Mouse (Mus musculus): ENCODE results near the gene Tshz2. TPM values are rescaled to one million over a fixed set of nuclear protein-coding genes. Genes with fewer than 3 reads are reported as not detected.

The Tshz2 gene
- polyA plus RNA-seq, 1 experiment from 2014 or later = 3.6 TPM

DNA sequence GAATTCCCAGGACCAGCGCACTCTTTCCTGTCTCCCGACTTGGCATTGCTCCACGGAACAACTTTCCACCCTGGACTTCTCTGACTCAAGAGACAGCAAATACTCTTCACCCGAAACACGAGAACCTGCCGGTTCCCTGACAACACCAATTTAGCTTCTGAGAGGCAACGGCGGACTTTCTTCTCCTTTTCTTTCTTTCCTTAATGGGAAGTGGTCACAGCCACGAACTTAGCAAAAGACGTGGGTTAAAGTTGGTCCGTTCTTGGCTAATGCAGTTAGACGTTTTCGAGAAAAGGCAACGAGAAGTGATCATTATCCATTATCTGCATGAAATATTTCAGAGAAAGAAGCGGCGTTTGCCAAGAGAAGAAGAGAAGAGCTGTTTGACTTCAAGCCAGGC, 240.6 kb downstream of the Tshz2 start:
- Histone ChIP-seq H3K27me3 (no peaks in the 10 kb centered on the region), H3K9me3 (replicated peaks) (no peaks in the 10 kb centered on the region), H3K4me3 (no peak overlapping the region), H3K9ac (no peak overlapping the region), H3K4me1 (replicated peaks) (peaks cover 3% of the 10 kb centered on the region; the same call in 1 of the 2 replicates), H3K27ac (no peak overlapping the region), H3K36me3 (no peaks in the 10 kb centered on the region), H3K4me2 (no peak overlapping the region)
- ATAC-seq (replicated peaks; ENCODE audit: insufficient number of reproducible peaks, insufficient read depth, low FRiP score, low read depth) = no peak
- 58% methylated on average over 16 of the region's 16 CpGs for WGBS

GRCm38 (mm10) chr2:169887921-169888320, 255.1 kb downstream of the Tshz2 start:
- ATAC-seq (replicated peaks; ENCODE audit: insufficient number of reproducible peaks, insufficient read depth, low FRiP score, low read depth) = no peak
- H3K4me3 ChIP-seq = no peak overlapping the region

GRCm38 (mm10) chr2:169892441-169893038, 259.7 kb downstream of the Tshz2 start:
- 70% methylated on average over 14 of the region's 14 CpGs for WGBS
- no peak overlapping the region for H3K27ac ChIP-seq
- H3K27me3 ChIP-seq = no peaks in the 10 kb centered on the region
- no peaks in the 10 kb centered on the region for H3K9me3 ChIP-seq (replicated peaks)
- H3K4me2 ChIP-seq = no peak overlapping the region
- no peak overlapping the region for H3K9ac ChIP-seq
- ATAC-seq (replicated peaks; ENCODE audit: insufficient number of reproducible peaks, insufficient read depth, low FRiP score, low read depth) = no peak
- H3K4me1 ChIP-seq (replicated peaks) = no peaks in the 10 kb centered on the region
- H3K4me3 ChIP-seq = no peak overlapping the region
- no peaks in the 10 kb centered on the region for H3K36me3 ChIP-seq

More at GRCm38 (mm10) chr2:169887921-169888320, 255.1 kb downstream of the Tshz2 start:
- Histone ChIP-seq H3K4me1 (replicated peaks) (no peaks in the 10 kb centered on the region), H3K36me3 (no peaks in the 10 kb centered on the region), H3K4me2 (no peak overlapping the region), H3K27me3 (no peaks in the 10 kb centered on the region), H3K27ac (no peak overlapping the region), H3K9ac (no peak overlapping the region), H3K9me3 (replicated peaks) (no peaks in the 10 kb centered on the region)
- WGBS = 73% methylated on average over 9 of the region's 9 CpGs

- ATAC-seq (replicated peaks; ENCODE audit: insufficient number of reproducible peaks, insufficient read depth, low FRiP score, low read depth) = no peak
- no peaks in the 10 kb centered on the region for H3K9me3 ChIP-seq (replicated peaks)
- H3K4me3 ChIP-seq = no peak overlapping the region
- H3K36me3 ChIP-seq = no peaks in the 10 kb centered on the region
- 75% methylated on average over 7 of the region's 7 CpGs for WGBS
- H3K4me1 ChIP-seq (replicated peaks) = no peaks in the 10 kb centered on the region
- H3K4me2 ChIP-seq = no peak overlapping the region
- H3K27ac ChIP-seq = no peak overlapping the region
- no peak overlapping the region for H3K9ac ChIP-seq
- no peaks in the 10 kb centered on the region for H3K27me3 ChIP-seq
Observed at GRCm38 (mm10) chr2:169902896-169903295, 270.1 kb downstream of the Tshz2 start.

DNA sequence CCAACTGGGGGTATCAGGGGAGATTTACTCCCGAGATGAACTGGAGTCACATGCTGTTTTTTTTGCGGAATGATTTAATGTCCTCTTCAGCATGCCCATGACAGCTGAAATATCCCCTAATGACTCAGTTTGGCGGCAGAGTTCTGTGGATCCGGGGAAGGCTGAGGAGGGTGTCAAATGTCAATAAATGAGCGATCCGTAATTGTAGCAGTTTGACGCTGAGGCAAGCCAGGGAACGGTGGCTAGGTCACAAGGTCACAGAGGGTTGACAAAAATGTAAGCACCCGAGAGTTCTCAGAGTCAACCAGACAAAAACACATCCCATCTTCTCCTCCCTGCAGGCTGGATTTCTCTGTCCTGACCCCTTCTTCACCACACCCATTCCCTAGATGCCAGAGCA, 273.6 kb downstream of the Tshz2 start:
- no peak overlapping the region for H3K4me3 ChIP-seq
- no peaks in the 10 kb centered on the region for H3K4me1 ChIP-seq (replicated peaks)
- 22% methylated on average over 9 of the region's 9 CpGs for WGBS
- H3K9ac ChIP-seq = no peak overlapping the region
- H3K36me3 ChIP-seq = no peaks in the 10 kb centered on the region
- H3K27ac ChIP-seq = no peak overlapping the region
- no peak for ATAC-seq (replicated peaks; ENCODE audit: insufficient number of reproducible peaks, insufficient read depth, low FRiP score, low read depth)
- no peak overlapping the region for H3K4me2 ChIP-seq
- no peaks in the 10 kb centered on the region for H3K27me3 ChIP-seq
- H3K9me3 ChIP-seq (replicated peaks) = no peaks in the 10 kb centered on the region

DNA sequence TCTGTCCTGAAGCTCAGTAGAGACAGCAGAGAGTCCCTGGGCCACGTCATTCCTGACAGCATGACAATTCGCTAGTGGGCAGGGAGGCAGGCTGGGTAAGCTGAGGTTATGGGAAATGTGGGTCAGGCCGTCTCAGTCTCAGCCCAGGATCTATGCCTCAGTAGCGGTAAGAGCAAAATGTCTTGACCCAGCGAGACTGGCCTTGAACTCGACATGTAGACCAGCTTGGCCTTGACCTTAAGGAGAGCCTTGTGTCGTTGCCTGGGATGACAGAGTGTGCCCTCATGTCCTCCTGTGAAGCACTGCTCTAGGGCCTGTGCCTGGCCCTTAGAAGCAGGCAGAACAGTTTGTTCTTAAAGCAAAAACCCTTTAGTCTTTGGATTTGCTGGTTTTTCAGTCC, 275.2 kb downstream of the Tshz2 start:
- no peaks in the 10 kb centered on the region for H3K27me3 ChIP-seq
- no peak overlapping the region for H3K9ac ChIP-seq
- H3K4me2 ChIP-seq = no peak overlapping the region
- H3K9me3 ChIP-seq (replicated peaks) = no peaks in the 10 kb centered on the region
- H3K4me3 ChIP-seq = no peak overlapping the region
- WGBS = 82% methylated on average over 7 of the region's 7 CpGs
- no peaks in the 10 kb centered on the region for H3K36me3 ChIP-seq
- no peak for ATAC-seq (replicated peaks; ENCODE audit: insufficient number of reproducible peaks, insufficient read depth, low FRiP score, low read depth)
- no peak overlapping the region for H3K27ac ChIP-seq
- no peaks in the 10 kb centered on the region for H3K4me1 ChIP-seq (replicated peaks)

- 82% methylated on average over 4 of the region's 4 CpGs for WGBS
Observed at GRCm38 (mm10) chr2:169910606-169911005, 277.8 kb downstream of the Tshz2 start.

GRCm38 (mm10) chr2:169912826-169913225, 280.0 kb downstream of the Tshz2 start:
- ATAC-seq (replicated peaks; ENCODE audit: insufficient number of reproducible peaks, insufficient read depth, low FRiP score, low read depth) = no peak
- WGBS = 80% methylated on average over 14 of the region's 14 CpGs
- Histone ChIP-seq H3K27me3 (no peaks in the 10 kb centered on the region), H3K4me2 (no peak overlapping the region), H3K4me1 (replicated peaks) (no peaks in the 10 kb centered on the region), H3K4me3 (no peak overlapping the region), H3K27ac (no peak overlapping the region), H3K36me3 (no peaks in the 10 kb centered on the region), H3K9me3 (replicated peaks) (no peaks in the 10 kb centered on the region), H3K9ac (no peak overlapping the region)

More at GRCm38 (mm10) chr2:169910606-169911005, 277.8 kb downstream of the Tshz2 start:
- Histone ChIP-seq H3K9me3 (replicated peaks) (no peaks in the 10 kb centered on the region), H3K9ac (no peak overlapping the region), H3K27ac (no peak overlapping the region), H3K4me3 (no peak overlapping the region), H3K4me1 (replicated peaks) (no peaks in the 10 kb centered on the region), H3K27me3 (no peaks in the 10 kb centered on the region), H3K36me3 (no peaks in the 10 kb centered on the region), H3K4me2 (no peak overlapping the region)
- no peak for ATAC-seq (replicated peaks; ENCODE audit: insufficient number of reproducible peaks, insufficient read depth, low FRiP score, low read depth)

DNA sequence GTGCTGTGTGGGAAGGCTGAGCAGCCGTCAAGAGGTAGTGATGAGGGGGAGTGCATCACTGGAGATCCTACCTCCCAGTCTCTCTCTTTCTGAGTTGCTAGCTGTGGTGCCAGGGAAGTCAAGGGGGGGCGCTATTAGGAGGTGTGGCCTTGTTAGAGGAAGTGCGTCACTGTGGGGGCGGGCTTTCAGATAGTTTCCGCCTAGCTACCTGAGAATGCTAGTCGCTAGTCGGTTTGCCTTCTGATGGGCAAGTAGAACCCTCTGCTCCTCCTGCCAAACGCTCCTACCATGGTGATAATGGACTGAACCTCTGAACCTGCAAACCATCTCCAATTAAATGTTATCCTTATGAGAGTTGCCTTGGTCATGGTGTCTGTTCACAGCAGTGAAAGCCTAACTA, 282.1 kb downstream of the Tshz2 start:
- Histone ChIP-seq H3K9ac (no peak overlapping the region), H3K36me3 (no peaks in the 10 kb centered on the region), H3K27me3 (no peaks in the 10 kb centered on the region), H3K27ac (no peak overlapping the region), H3K4me1 (replicated peaks) (no peaks in the 10 kb centered on the region), H3K9me3 (replicated peaks) (no peaks in the 10 kb centered on the region), H3K4me2 (no peak overlapping the region), H3K4me3 (no peak overlapping the region)
- 82% methylated on average over 8 of the region's 8 CpGs for WGBS
- no peak for ATAC-seq (replicated peaks; ENCODE audit: insufficient number of reproducible peaks, insufficient read depth, low FRiP score, low read depth)

DNA sequence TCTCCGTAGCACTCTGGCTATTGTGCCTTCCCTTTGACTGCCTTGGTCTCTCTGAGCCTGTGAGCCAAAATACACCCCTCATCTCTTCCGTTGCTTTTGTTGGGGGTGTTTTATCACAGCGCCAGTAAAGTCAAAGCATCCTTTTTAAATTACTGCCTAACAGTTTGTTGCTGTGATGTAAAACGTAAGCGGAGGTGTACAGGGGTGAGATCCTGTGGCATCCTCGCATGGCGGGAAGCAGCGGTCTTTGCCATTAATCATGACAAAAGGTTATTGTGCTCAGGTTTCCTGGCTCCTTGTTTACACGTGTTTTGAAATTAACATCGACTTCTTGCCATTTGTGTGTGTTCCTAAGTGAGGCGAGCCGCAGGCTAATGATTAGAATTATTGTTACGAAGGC, 282.5 kb downstream of the Tshz2 start:
- H3K27ac ChIP-seq = no peak overlapping the region
- no peaks in the 10 kb centered on the region for H3K9me3 ChIP-seq (replicated peaks)
- no peaks in the 10 kb centered on the region for H3K36me3 ChIP-seq
- no peak for ATAC-seq (replicated peaks; ENCODE audit: insufficient number of reproducible peaks, insufficient read depth, low FRiP score, low read depth)
- H3K4me1 ChIP-seq (replicated peaks) = no peaks in the 10 kb centered on the region
- 84% methylated on average over 13 of the region's 13 CpGs for WGBS
- H3K9ac ChIP-seq = no peak overlapping the region
- no peak overlapping the region for H3K4me3 ChIP-seq
- no peak overlapping the region for H3K4me2 ChIP-seq
- no peaks in the 10 kb centered on the region for H3K27me3 ChIP-seq

- Histone ChIP-seq H3K9me3 (replicated peaks) (no peaks in the 10 kb centered on the region), H3K36me3 (no peaks in the 10 kb centered on the region), H3K4me3 (no peak overlapping the region), H3K27ac (no peak overlapping the region), H3K4me2 (no peak overlapping the region), H3K27me3 (no peaks in the 10 kb centered on the region), H3K9ac (no peak overlapping the region), H3K4me1 (replicated peaks) (no peaks in the 10 kb centered on the region)
- 70% methylated on average over 3 of the region's 3 CpGs for WGBS
- no peak for ATAC-seq (replicated peaks; ENCODE audit: insufficient number of reproducible peaks, insufficient read depth, low FRiP score, low read depth)
Observed at GRCm38 (mm10) chr2:169919111-169919695, 286.4 kb downstream of the Tshz2 start.

DNA sequence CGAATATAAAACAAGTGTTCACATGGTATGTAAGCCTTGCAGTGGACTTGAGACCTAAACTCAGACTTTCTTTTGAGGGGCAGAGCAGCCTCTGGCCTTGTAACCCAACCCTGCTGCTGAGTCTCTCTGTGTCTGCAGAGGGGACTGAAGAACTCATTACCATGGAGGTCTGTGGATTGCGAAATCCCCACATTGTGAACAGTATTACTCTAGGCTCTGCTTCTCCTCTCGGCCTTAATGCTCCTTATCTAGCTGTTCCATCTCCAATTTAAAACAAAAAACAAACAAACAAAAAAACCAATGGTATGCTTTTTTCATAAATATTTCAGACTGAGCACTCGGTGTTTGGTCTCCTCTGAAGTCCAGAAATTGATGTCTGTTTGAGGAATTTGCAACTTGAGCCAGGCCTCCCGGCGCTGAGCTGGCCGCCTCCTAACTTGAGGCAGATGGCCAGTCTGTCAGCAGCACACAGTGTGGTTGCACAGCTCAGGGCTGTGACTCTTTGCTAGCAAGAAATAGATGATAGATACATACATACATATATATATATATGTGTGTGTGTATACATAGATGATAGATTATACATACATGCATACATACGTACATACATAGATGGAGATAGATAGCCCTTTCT, 291.5 kb downstream of the Tshz2 start:
- no peak overlapping the region for H3K9ac ChIP-seq
- no peaks in the 10 kb centered on the region for H3K27me3 ChIP-seq
- no peak for ATAC-seq (replicated peaks; ENCODE audit: insufficient number of reproducible peaks, insufficient read depth, low FRiP score, low read depth)
- H3K4me1 ChIP-seq (replicated peaks) = no peaks in the 10 kb centered on the region
- H3K4me3 ChIP-seq = no peak overlapping the region
- WGBS = 61% methylated on average over 8 of the region's 8 CpGs
- H3K36me3 ChIP-seq = no peaks in the 10 kb centered on the region
- no peak overlapping the region for H3K4me2 ChIP-seq
- no peak overlapping the region for H3K27ac ChIP-seq
- no peaks in the 10 kb centered on the region for H3K9me3 ChIP-seq (replicated peaks)

All from heart, embryonic 15.5 days (tissue).